Mouse (Mus musculus) liver, adult 2 months (tissue): ENCODE data around the gene Zdhhc7.

ENCODE experiments used
- CTCF ChIP-seq: fragments of 200-500 bp; IDR thresholded peaks from 2 replicates; pipeline ENCODE4 v1.5.1; 2011; ENCODE audit warnings: low read depth, low read length, control low read depth
- POLR2A ChIP-seq: fragments of 200-500 bp; IDR thresholded peaks from 2 replicates; pipeline ENCODE4 v1.6.1; 2011; ENCODE audit warnings: low read length, control low read depth; ENCODE audit not compliant: insufficient read depth; ENCODE audit errors: extremely low read depth

DNA sequence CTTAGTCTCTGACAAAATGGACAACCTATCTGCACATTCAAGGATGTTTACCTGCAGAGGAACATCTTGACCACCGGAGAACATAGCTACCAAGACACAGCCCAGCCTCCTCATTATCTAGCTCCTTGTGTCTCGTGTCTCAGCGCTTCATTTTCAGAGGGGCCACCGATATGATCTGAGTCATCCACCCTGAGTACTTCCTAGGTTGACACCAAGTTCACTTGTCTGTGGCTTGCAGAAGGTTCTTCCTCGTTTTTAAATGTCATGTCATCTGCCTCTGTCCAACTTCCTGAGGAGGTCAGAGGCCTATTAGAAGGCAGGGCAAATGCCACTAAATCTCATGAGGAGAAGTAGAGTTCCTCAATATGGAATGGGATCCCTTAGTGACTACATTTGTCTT, 11.3 kb upstream of the Zdhhc7 start:
- TF ChIP-seq CTCF (no peak), POLR2A (no peak)
